Mouse (Mus musculus): ENCODE results near the gene Cactin.
A peak's percentile ranks its signal among the peaks of the same experiment; 100 is the strongest.

The Cactin gene

GRCm38 (mm10) chr10:81318589-81319329 is 2.1 kb upstream of the Cactin start:
- DNase-seq (ENCODE audit: low read depth, low spot score), result no peak

GRCm38 (mm10) chr10:81319330-81319699 is 1.6 kb upstream of the Cactin start:
- no peak for DNase-seq (ENCODE audit: low read depth, low spot score)

GRCm38 (mm10) chr10:81319741-81320549 is 958 bp upstream of the Cactin start:
- peak; percentile 99 for DNase-seq (ENCODE audit: low read depth, low spot score)

GRCm38 (mm10) chr10:81321436-81321835 is 533 bp downstream of the Cactin start:
- DNase-seq (ENCODE audit: low read depth, low spot score), result no peak

- DNase-seq (ENCODE audit: low read depth, low spot score), result no peak
Measured at GRCm38 (mm10) chr10:81322444-81322843, 1.5 kb downstream of the Cactin start.

GRCm38 (mm10) chr10:81323141-81323775 is 2.4 kb downstream of the Cactin start:
- DNase-seq (ENCODE audit: low read depth, low spot score), result no peak

GRCm38 (mm10) chr10:81323791-81324530 is 3.1 kb downstream of the Cactin start:
- no peak for DNase-seq (ENCODE audit: low read depth, low spot score)

GRCm38 (mm10) chr10:81325176-81325575 is 4.3 kb downstream of the Cactin start:
- DNase-seq (ENCODE audit: low read depth, low spot score), result no peak

- DNase-seq (ENCODE audit: low read depth, low spot score), result no peak
Measured at GRCm38 (mm10) chr10:81325781-81326180, 4.9 kb downstream of the Cactin start.

- no peak for DNase-seq (ENCODE audit: low read depth, low spot score)
Measured at GRCm38 (mm10) chr10:81326858-81327257, 6.0 kb downstream of the Cactin start.

GRCm38 (mm10) chr10:81327959-81328358 is 7.1 kb downstream of the Cactin start:
- no peak for DNase-seq (ENCODE audit: low read depth, low spot score)

GRCm38 (mm10) chr10:81328386-81328785 is 7.5 kb downstream of the Cactin start, which contains the start of gene Tbxa2r:
TSS of gene Tbxa2r (plus strand) at chr10:81328731.
- DNase-seq (ENCODE audit: low read depth, low spot score), result no peak

- DNase-seq (ENCODE audit: low read depth, low spot score), result no peak
Measured at GRCm38 (mm10) chr10:81329194-81329975, 8.5 kb downstream of the Cactin start.

- no peak for DNase-seq (ENCODE audit: low read depth, low spot score)
Measured at GRCm38 (mm10) chr10:81330007-81330406, 9.1 kb downstream of the Cactin start.

- no peak for DNase-seq (ENCODE audit: low read depth, low spot score)
Measured at GRCm38 (mm10) chr10:81332277-81332676, 11.4 kb downstream of the Cactin start.

GRCm38 (mm10) chr10:81334324-81334723 is 13.4 kb downstream of the Cactin start:
- no peak for DNase-seq (ENCODE audit: low read depth, low spot score)

GRCm38 (mm10) chr10:81335393-81336340 is 14.8 kb downstream of the Cactin start:
- DNase-seq (ENCODE audit: low read depth, low spot score), result no peak

GRCm38 (mm10) chr10:81336558-81336957 is 15.7 kb downstream of the Cactin start:
- no peak for DNase-seq (ENCODE audit: low read depth, low spot score)

- peak; percentile 97 for DNase-seq (ENCODE audit: low read depth, low spot score)
Measured at GRCm38 (mm10) chr10:81340551-81341332, 19.8 kb downstream of the Cactin start.

Data from ES-CJ7 (cell line).